Mouse (Mus musculus) ES-CJ7 (cell line): ENCODE results near the gene Eif4g3.
A peak's percentile ranks its signal among the peaks of the same experiment; 100 is the strongest.
"Not testable (repeated sequence)": the region's sequence is repeated elsewhere in the genome, so short reads cannot be mapped to it uniquely, and the experiment has no call there.

ENCODE experiments used
- DNase-seq: peaks from one replicate; pipeline ENCODE4 v3.0.0; 2011; ENCODE audit warnings: low read depth, low spot score

Gene Eif4g3

DNA sequence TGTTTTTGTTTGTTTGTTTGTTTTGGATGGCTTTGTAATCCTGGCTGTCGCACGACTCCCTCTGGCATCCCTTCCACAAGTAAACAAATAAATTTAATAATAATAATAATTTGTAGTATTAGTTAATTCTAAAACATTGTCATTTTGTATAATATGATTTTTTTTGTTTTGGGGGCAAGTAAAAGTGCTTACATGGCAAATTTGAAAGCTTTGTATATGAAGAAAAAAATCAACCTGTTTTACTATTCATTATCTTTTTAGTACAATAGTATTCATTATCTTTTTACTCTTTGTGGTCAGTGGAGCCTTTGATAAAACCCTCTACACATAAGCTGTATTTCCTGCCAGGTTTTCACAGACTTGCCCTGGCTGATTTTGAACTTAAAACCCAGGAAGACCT lies 29.9 kb downstream of the Eif4g3 start:
- DNase-seq: no peak

GRCm38 (mm10) chr4:138023403-138024100 lies 30.7 kb downstream of the Eif4g3 start:
- DNase-seq: no peak

DNA sequence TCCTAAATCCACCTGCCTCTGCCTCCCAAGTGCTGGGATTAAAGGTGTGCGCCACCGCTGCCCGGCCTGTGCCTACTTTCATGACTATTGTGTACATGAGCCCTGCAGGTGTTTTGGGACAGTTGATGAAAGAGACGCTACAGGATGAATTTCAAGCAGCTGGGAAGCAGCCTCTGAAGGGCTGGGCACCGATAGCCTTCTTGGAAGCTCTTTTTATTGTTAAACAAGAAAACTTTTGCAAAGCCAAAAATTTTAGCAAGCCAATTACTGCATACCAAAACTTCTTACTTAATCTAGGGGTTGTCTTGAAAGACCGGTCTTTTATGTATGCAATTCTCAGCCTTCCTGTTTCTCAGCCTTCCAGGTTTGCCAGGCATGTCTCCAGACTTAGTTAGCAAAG lies 36.3 kb downstream of the Eif4g3 start:
- DNase-seq: no peak

DNA sequence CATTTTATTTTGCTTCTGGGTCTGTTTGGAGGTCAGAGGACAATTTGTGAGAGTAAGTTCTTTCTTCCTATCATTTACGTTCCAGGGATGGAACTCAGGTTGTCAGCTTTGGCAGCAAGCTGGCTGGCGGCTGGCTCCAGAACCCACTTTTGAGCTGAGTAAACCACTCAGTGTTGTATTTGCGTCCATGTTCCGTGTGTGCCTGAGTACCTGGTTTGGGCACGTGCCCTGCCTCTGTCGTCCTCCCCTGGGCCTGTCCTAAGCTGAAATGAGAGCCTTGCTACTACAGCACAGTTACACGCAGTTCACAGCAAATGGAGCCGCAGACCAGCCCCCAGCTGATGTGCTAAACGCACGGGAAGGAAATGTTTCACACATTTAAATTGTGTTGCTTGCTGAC lies 39.0 kb downstream of the Eif4g3 start:
- DNase-seq: no peak

- DNase-seq: no peak
These were observed 41.0 kb downstream of the Eif4g3 start for GRCm38 (mm10) chr4:138033871-138034270.

DNA sequence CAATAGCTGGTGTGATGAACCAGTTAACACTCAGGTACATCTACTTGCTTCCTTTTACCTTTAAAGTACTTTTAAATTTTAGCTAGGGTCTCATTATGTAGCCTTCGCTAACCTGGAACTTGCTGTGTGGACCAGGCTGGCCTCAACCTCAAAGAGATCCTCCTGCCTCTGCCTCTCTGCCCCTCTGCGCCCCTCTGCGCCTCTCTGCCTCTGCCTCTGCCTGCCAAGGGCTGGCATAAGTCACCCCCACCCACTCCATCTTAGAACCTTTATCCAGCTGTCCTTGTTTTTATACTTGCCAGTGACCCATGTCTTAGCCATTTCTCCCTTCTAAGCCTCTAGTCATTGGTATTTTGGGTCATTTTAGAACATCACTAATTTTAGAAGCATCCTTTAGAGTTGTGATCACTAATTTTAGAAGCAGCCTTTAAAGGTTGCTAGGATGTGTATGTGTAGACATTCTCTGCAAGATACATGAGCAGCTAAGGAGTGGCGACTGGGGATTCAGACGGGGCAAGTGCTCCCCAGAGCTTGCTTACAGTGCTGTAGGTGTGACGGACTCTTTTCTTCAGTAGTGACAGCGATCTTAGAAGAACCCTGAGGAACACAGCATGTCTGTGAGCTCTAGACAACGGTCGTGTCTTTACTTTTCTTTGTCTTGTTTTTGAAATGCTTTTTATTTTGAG lies 42.8 kb downstream of the Eif4g3 start:
- no peak for DNase-seq

DNA sequence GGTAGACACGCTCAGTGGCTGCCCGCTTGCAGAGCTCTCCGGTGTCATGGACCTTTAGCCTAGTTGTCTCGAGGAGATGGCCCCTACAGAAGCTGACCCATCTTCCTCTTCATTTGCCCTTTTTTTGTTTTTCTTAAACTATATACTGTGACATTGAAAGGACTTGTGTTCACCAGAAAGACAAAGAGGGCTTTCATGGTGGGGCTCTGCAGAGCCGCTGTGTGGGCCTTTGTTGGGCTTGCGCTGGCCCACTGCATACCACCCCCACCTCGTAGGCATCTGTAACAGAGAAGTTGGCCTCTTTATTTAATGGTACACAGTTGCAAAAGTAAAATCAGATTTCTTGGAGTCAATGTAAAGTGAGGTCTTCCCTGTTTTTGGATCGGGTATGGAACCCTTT lies 44.3 kb downstream of the Eif4g3 start:
- DNase-seq: no peak

GRCm38 (mm10) chr4:138037896-138038295 lies 45.1 kb downstream of the Eif4g3 start:
- no peak for DNase-seq

- DNase-seq: no peak
These were observed 45.8 kb downstream of the Eif4g3 start for GRCm38 (mm10) chr4:138038365-138039274.

GRCm38 (mm10) chr4:138039275-138039651 lies 46.4 kb downstream of the Eif4g3 start:
- no peak for DNase-seq

DNA sequence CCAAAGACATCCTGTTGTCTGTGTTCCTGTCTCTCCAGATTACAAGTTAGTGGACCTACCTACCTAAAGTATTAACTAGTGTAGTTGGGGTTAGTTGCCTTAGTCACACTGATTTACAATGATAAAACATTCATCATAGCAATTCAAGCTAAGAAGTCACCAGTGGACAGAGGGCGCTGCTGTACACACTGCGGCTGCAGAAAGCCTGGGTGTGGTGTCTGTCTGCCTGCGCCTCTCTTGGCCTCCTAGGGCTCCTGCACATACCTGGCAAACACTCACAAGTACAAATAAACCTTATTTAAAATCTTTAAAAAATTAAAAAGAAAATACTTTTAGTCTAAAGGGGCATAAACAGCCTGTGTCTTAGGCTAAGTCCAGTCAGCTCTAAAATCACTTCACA lies 47.8 kb downstream of the Eif4g3 start:
- peak; percentile 57 for DNase-seq

GRCm38 (mm10) chr4:138041566-138042256 lies 48.9 kb downstream of the Eif4g3 start:
- no peak for DNase-seq

GRCm38 (mm10) chr4:138042257-138042589 lies 49.4 kb downstream of the Eif4g3 start:
- no peak for DNase-seq

DNA sequence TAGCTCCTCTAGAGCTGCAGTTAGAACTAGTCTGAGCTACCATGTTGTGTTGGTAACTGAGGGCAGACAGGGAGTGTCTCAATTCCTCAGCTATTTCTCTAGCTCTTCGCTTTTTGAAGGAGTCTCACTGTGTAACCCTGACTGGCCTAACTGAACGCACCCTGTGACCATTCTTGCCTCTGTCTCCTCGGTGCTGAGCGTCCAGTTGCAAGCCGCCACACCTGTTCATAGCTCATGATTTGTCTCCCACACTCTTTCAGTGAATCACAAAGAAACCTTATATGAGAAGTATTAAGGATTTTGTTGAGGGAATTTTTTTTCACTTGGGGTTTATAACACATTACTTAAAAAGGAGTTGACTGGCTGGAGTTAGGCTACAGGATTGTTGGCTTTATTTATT lies 49.8 kb downstream of the Eif4g3 start:
- no peak for DNase-seq

GRCm38 (mm10) chr4:138044841-138045500 lies 52.1 kb downstream of the Eif4g3 start:
- DNase-seq: no peak

DNA sequence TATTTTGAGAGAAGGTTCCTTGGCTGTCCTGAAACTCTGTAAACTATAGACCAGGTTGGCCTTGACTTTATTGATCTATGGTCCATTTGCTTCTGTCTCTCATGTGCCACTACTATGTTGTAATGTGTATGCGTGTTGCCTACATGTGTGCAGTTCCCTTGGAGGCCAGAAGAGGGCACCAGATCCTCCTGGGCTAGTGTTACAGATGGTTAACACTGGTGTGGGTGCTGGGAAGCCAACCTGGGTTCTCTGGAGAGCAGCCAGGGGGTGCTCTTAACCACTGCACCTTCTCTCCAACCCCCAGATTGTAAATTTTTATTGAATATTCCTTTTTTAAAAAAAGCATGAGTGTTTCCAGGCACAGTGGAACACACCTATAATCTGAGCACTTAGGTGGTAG lies 53.0 kb downstream of the Eif4g3 start:
- DNase-seq: peak; percentile 71

DNA sequence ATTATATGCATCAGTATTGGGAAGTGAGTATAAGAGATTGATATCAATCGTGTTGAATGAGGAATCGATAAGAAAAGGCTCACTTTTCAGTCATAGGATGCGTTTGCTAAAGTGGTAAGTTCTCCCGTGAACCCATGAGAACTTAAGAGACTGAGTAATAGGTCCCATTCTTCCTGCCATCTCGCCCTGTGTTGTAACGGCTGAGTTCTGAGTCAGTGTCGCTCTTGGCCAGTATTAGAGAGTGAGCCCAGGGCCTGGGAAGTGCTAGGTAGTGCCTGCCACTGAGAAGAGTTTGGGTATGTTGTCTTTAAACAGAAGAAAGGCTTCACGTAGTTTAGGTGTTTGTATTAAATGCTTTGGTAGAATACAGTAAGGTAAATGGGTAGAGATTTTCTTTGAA lies 53.5 kb downstream of the Eif4g3 start:
- DNase-seq: no peak

DNA sequence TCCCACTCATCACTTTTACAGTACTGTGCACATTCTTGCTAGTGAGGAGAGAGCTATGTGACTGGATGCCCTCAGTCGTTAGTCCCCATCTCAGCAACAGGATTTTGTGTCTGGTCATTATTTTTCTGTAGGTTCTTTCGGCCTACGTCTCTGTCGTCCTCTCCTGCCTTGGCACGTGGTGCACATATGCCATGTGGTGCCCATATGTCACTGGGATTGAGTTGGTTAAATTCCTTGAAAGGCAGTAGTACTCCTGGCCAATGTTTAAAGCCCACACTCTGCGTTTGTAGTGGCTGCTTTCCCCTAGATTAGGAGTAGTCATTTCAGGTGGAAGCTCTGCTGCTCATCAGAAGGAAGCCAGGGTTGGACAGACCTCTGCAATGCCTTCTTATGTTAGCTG lies 56.7 kb downstream of the Eif4g3 start:
- DNase-seq: no peak

DNA sequence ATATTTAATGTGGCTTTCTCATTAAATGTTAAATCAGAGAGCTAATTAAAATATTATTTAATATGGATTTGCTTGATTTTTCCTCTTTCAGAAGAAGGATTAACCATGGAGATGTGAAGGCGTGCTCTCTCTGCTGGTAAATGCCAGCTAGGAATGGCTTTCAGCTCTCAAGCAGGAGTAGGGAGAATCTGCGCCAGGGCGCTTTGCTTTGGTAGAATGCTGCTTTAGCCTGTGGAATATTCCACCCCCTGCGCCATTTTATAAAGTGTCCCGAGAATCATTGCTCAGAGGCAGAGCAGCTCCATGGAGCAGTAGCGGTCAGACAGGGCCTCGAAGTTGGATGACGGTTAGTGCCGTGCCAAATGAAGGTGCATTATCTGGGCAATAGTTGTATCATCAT lies 58.7 kb downstream of the Eif4g3 start:
- DNase-seq: no peak

DNA sequence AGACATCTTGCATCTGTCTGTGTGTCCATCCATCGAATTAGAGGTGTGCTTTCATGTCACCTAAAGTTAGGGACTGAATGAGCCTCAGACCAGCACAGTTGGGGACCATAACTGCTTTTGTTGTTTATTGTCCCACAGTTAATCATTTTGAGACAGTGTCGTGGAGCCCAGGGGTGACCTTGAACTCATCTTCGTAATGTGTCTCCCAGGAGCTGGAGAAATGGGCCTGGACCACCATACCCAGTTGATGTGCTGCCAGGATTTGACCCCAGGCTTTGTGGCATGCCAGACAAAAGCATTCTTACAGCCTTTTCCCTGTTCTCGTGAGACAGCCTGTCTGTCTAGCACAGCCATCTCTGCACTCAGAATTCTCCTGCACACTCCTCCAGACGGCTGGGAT lies 63.8 kb downstream of the Eif4g3 start:
- no peak for DNase-seq

DNA sequence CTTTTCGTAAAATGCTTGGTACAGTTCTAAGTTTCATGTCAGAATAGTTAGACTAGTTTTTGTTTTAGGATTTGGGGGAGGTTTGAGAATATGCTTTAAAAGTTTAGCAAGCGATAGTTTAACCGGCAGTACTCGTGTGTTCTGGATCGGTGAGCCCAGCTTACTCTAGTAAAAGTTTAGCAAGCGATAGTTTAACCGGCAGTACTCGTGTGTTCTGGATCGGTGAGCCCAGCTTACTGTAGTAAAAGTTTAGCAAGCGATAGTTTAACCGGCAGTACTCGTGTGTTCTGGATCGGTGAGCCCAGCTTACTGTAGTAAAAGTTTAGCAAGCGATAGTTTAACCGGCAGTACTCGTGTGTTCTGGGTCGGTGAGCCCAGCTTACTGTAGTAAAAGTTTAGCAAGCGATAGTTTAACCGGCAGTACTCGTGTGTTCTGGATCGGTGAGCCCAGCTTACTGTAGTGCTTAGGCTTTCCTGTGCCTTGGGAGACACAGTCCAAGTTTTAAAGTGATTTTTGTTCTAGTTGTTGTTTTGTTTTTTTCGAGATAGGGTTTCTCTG lies 64.5 kb downstream of the Eif4g3 start:
- not testable (repeated sequence) for DNase-seq
